Mouse (Mus musculus) ES-Bruce4 (cell line): ENCODE measurements around the gene Whrn. TPM values are rescaled to one million over a fixed set of nuclear protein-coding genes. Genes with fewer than 3 reads are reported as not detected.
A peak's percentile ranks its signal among the peaks of the same experiment; 100 is the strongest.

ENCODE experiments used
- H3K27ac ChIP-seq: 2 replicates; pipeline ENCODE4 v1.5.1; 2012; ENCODE audit warnings: low read length, inconsistent platforms; ENCODE audit not compliant: insufficient read depth
- H3K27me3 ChIP-seq: 2 replicates; pipeline ENCODE4 v1.6.1; 2012; ENCODE audit warnings: mild to moderate bottlenecking, low read length, inconsistent platforms; ENCODE audit not compliant: control insufficient read depth, poor library complexity, insufficient read depth, severe bottlenecking
- H3K36me3 ChIP-seq: 2 replicates; pipeline ENCODE4 v1.6.1; 2012; ENCODE audit warnings: inconsistent platforms, mild to moderate bottlenecking, low read length, moderate library complexity; ENCODE audit not compliant: control insufficient read depth, poor library complexity, insufficient read depth, severe bottlenecking
- H3K4me1 ChIP-seq: one replicate; pipeline ENCODE4 v1.8.1; 2011; ENCODE audit warnings: low read length; ENCODE audit not compliant: control insufficient read depth, insufficient read depth
- H3K4me3 ChIP-seq: 2 replicates; pipeline ENCODE4 v1.5.1; 2011; ENCODE audit warnings: low read depth, mild to moderate bottlenecking, low read length
- H3K9ac ChIP-seq: 2 replicates; pipeline ENCODE4 v1.6.1; 2012; ENCODE audit warnings: low read depth, mild to moderate bottlenecking, inconsistent platforms; ENCODE audit not compliant: poor library complexity, severe bottlenecking
- H3K9me3 ChIP-seq: replicated peaks from 2 replicates; pipeline ENCODE4 v1.6.1; 2012; ENCODE audit warnings: mild to moderate bottlenecking, low read length, inconsistent platforms; ENCODE audit not compliant: control insufficient read depth, poor library complexity, insufficient read depth, severe bottlenecking
- CTCF ChIP-seq: IDR thresholded peaks from one replicate; pipeline ENCODE4 v1.8.1; 2011; ENCODE audit warnings: low read depth, low read length
- EP300 ChIP-seq: IDR thresholded peaks from 2 replicates; pipeline ENCODE4 v1.6.1; 2011; ENCODE audit warnings: low read depth, low read length; ENCODE audit not compliant: insufficient read depth
- POLR2A ChIP-seq: IDR thresholded peaks from one replicate; pipeline ENCODE4 v1.8.1; 2011; ENCODE audit warnings: low read length; ENCODE audit not compliant: insufficient read depth
- polyA plus RNA-seq: library from polyadenylated mRNA; stranded (reverse); fragments of >200 nt; gene quantifications from 2 replicates; pipeline ENCODE4 v1.2.4, GENCODE M21; 2011; ENCODE audit warnings: low read depth; ENCODE audit not compliant: missing spikeins, insufficient read depth, insufficient read length

Whrn gene
- polyA plus RNA-seq, 1 experiment = 33.5 TPM

- Histone ChIP-seq H3K4me3 (peak overlapping the region; percentile 62), H3K27me3 (no peaks in the 10 kb centered on the region), H3K36me3 (0 out of 2 replicates have a peak, but pooled peaks cover 2% of the 10 kb centered on the region), H3K27ac (no peak overlapping the region), H3K4me1 (no peaks in the 10 kb centered on the region), H3K9ac (peak overlapping the region; percentile 91; the same call in 1 of the 2 replicates), H3K9me3 (no peaks in the 10 kb centered on the region)
- TF ChIP-seq CTCF (no peak), POLR2A (no peak), EP300 (no peak)
Observed at GRCm38 (mm10) chr4:63496312-63496711, 521 bp upstream of the Whrn start.

- H3K4me3 ChIP-seq = peak overlapping the region; percentile 87
- 0 out of 2 replicates have a peak, but pooled peaks cover 2% of the 10 kb centered on the region for H3K36me3 ChIP-seq
- TF ChIP-seq EP300 (no peak), CTCF (no peak), POLR2A (no peak)
- H3K4me1 ChIP-seq = no peaks in the 10 kb centered on the region
- peak overlapping the region; percentile 91 for H3K9ac ChIP-seq
- H3K9me3 ChIP-seq = no peaks in the 10 kb centered on the region
- no peaks in the 10 kb centered on the region for H3K27me3 ChIP-seq
- H3K27ac ChIP-seq = no peak overlapping the region
Observed at GRCm38 (mm10) chr4:63494967-63495914, 550 bp downstream of the Whrn start.

- Histone ChIP-seq H3K36me3 (0 out of 2 replicates have a peak, but pooled peaks cover 2% of the 10 kb centered on the region), H3K27ac (no peak overlapping the region), H3K4me3 (peak overlapping the region; percentile 87), H3K9me3 (no peaks in the 10 kb centered on the region), H3K27me3 (no peaks in the 10 kb centered on the region), H3K4me1 (no peaks in the 10 kb centered on the region), H3K9ac (peak overlapping the region; percentile 91)
- TF ChIP-seq EP300 (no peak), CTCF (no peak), POLR2A (no peak)
Observed at GRCm38 (mm10) chr4:63494401-63494966, 1.3 kb downstream of the Whrn start.

GRCm38 (mm10) chr4:63493351-63494121 is 2.3 kb downstream of the Whrn start:
- 0 out of 2 replicates have a peak overlapping the region, but pooled peaks have one; percentile 91 for H3K9ac ChIP-seq

GRCm38 (mm10) chr4:63491521-63491920 is 4.3 kb downstream of the Whrn start:
- Histone ChIP-seq H3K9ac (no peak overlapping the region), H3K27me3 (no peaks in the 10 kb centered on the region), H3K4me3 (no peak overlapping the region), H3K36me3 (0 out of 2 replicates have a peak, but pooled peaks cover 2% of the 10 kb centered on the region), H3K4me1 (no peaks in the 10 kb centered on the region), H3K27ac (no peak overlapping the region), H3K9me3 (no peaks in the 10 kb centered on the region)
- no peak for TF ChIP-seq CTCF
- TF ChIP-seq EP300 = no peak
- TF ChIP-seq POLR2A = no peak

More at GRCm38 (mm10) chr4:63493351-63494121, 2.3 kb downstream of the Whrn start:
- H3K27me3 ChIP-seq = no peaks in the 10 kb centered on the region
- no peaks in the 10 kb centered on the region for H3K9me3 ChIP-seq
- TF ChIP-seq POLR2A (no peak), CTCF (no peak), EP300 (no peak)
- H3K27ac ChIP-seq = no peak overlapping the region
- no peak overlapping the region for H3K4me3 ChIP-seq
- H3K36me3 ChIP-seq = 0 out of 2 replicates have a peak, but pooled peaks cover 2% of the 10 kb centered on the region
- no peaks in the 10 kb centered on the region for H3K4me1 ChIP-seq
